Mouse (Mus musculus) embryonic fibroblast, embryonic 13.5 days (primary cell): ENCODE measurements around the gene Inka2.

Experiments used
- CTCF ChIP-seq: IDR thresholded peaks from 2 replicates; pipeline ENCODE4 v1.5.1; 2011; ENCODE audit warnings: mild to moderate bottlenecking, control low read depth, low read length, moderate library complexity, borderline replicate concordance; ENCODE audit not compliant: insufficient read depth
- POLR2A ChIP-seq: IDR thresholded peaks from 2 replicates; pipeline ENCODE4 v1.6.1; 2011; ENCODE audit warnings: low read depth, mild to moderate bottlenecking, control low read depth, low read length, moderate library complexity

GRCm38 (mm10) chr3:105696387-105697147 lies 7.8 kb upstream of the Inka2 start:
- no peak for TF ChIP-seq CTCF
- no peak for TF ChIP-seq POLR2A
